Mouse (Mus musculus): Measurements from ENCODE around the gene Psmb1.
"Not testable (repeated sequence)": the region's sequence is repeated elsewhere in the genome, so short reads cannot be mapped to it uniquely, and the experiment has no call there.

The Psmb1 gene

DNA sequence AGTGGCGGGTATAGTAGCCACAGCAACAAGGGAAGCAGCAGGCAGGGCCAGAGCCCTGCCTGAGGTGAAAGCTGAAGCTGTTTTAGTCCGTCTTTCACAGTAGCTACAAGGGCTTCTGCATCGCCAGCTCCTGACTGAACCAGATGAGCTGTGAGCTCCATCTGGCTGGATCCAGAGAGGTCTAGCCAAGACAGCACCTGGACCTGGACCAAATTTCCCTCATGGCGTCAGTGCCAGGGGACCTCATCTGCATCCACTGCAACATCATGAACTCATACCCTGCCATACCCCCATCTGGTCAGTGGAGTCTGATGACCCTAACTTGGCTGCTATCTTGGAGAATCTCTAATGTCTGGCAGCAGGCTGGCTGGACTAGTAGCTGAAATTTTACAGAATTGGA lies 39.8 kb downstream of the Psmb1 start:
- no peak for DNase-seq

DNA sequence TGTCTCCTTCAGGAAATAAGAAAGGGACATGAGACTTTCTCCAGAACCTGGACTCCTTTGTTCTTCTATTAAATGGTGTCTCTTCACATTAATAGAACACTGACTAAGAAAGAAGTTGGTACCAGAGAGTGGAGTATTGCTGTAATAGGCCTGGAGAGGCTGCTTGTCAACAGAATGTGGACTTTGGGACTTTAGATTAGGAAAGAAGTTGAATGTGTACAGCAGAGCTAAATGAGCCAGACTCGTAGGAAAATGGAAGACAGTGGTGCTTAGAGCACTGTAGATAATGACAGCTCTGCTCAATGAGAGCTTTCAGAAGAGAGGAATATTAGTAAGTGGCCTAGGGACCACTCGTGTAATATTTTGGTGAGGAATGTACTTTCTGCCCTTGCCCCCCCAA lies 43.0 kb downstream of the Psmb1 start:
- no peak for DNase-seq

DNA sequence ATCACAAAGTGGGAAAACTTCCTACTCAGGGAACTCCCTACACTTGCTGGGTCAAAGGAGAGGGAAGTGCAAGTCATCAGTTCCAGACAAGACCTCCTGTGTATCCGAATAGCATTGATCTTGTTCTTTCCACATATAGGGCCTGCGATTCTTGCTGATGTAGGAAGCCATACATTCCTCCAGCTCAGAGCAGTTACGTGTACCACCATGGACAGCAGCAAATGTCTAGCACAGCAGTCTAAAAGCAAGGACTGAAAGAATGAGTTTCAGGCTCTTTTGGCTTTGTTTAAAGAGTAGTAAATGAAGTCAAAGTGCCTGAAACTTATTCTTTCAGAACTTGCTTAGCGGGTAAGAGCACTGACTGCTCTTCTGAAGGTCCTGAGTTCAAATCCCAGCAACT lies 44.3 kb downstream of the Psmb1 start:
- DNase-seq = no peak

DNA sequence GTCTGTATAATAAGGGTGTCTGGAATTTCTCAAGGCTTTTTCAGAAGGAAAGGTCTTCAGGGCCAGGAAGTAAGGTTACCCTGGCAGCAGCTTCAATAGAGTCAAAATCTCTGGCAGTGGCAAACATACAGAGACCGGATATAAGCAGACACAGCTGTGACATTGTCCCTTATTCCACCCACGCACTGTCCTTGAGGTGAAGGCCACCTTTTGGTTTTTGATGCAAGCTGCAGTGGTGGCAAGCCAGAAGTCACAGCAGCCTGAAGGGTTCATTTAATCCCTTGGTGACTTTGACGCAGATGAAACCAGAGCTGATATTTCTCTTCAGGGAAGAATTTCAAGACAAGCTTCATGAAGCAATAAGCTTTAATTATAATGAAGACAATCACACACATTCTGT lies 49.9 kb downstream of the Psmb1 start:
- no peak for DNase-seq

DNA sequence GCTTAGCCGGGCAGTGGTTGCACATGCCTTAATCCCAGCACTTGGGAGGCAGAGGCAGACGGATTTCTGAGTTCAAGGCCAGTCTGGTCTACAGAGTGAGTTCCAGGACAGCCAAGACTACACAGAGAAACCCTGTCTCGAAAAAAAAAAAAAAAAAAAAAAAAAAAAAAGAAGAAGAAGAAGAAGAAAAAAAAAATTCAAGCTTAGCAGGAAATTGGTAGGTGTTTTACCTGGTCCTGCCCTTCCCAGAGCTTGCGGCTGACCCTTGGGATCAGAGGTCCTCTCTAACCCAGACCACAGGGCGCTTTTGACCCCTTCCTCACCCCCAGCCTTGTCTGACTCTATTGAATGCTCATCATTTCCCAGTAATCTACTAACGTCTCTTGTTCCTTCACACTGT lies 50.4 kb downstream of the Psmb1 start:
- DNase-seq = not testable (repeated sequence)

DNA sequence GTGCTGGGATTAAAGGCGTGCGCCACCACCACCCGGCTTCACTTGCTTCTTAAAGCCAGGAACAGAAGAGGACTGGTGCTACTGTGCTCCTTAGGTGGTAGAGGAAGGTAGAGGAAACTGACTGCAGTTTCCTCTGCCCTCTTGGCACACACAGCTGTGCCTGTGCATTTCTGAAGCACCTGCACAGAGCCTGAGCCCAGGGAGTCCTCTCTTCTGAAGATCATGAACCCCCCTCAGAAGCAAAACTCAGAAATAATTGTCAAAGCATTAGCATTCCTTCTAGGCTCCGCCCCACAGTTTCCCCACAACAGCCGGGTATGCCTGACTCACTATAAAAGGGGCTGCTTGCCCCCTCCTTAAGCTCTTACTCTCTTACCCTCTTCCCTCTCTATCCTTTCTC lies 51.7 kb downstream of the Psmb1 start:
- DNase-seq = no peak

DNA sequence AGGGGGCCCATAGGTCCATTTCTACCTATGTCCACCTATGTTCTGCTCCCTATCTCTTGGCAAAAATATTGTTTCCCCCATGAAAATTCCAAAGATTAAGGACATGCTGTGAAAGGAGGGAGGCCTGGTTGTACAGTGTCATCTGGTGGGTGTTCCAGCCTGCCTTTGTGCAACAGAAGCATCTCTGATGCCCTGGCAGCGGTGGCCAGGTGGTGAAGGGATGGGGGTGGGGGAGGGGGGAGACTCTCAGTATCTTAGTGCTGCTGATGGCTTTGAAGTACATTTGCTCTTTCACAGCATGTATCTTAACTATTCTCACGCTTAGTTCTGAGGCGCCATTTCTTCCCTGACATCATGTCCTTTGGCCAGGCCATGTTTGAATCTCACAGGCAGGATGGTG lies 54.1 kb downstream of the Psmb1 start:
- DNase-seq = no peak

DNA sequence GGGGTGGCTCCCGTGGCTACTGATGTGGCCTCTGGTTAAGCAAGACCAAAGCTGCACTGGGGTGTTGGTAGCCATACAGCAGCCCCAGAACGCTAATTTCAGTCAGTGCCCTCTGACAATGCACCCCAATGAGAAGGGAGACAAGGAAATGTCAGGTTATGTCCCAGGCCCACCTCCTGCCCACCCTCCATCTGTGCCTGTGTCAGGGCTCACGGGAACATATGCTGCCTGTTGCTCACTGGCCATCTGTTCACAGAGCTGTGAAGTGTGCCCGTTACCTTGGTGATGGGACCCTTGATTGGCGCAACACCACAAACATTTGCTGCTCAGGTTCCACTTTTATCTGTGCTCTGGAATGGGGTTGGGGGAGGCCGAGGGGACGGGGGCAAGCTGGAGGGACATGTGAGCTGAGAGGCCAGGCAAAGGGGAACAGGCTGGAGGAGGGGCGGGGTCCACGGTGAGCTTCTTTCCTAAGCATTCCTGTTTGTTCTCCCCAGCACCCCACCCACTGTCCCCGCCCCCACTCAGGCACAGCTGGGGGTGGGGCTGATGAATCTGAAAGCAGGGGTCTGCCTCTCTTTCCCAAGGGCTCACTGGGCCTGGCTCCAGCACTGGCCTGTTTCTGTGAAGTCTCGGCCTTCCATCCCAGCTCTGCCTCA lies 59.0 kb downstream of the Psmb1 start:
- peak; percentile 74 to 84 for DNase-seq

DNA sequence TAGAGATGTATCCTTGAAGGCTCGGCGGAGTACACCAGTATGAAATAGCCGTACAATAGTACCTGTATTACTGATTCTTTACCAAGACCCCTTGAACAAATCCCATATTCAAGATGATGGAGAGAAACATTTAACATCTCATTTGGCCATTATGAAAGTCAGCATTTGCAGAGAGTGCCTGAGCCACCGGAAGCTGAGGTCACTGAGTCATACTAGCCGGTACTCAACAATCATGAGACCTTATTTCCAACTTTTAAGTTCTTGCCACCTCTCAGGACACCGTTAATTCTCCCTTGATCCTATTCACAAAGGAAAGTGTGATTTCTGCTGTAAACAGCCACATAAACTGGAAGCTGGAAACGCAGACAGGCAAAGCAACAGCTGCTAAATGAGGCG lies 59.5 kb downstream of the Psmb1 start:
- DNase-seq = no peak

DNA sequence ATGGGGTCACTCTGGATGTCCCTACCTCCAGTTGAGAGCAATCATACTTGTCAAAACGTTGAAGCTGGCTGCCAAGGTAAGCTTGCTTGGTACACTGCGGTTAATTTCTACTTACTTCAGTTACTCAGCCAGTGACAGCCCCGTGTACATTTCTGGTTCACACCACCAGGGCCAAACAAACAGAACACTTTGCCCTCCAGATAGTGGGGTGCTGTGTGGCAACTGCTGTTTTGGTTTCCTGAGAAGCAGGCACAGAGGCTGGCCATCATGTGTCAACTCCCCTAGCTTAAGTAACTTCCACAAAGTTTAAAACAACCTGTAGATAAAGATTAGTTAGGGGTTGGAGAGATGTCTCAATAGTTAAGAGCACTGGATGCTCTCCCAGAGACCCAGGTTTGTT lies 64.8 kb downstream of the Psmb1 start:
- no peak for DNase-seq

DNA sequence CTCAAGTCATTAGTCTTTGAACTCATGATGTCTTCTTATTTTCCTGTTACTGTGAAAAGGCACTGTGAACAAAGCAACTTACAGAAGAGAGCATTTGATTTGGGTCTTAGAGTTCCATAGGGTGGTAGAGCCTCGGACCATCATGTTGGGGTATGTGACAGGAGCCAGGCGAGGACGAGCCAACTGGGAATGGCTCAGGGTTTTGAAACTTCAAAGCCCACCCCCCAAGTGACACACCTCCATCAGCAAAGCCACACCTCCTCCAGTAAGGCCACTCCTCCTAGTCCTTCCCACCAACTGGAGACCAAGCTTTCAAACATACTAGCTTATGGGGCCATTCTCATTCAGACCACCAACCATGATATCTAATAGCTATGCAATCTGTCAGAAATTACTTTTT lies 67.5 kb downstream of the Psmb1 start:
- DNase-seq = no peak

DNA sequence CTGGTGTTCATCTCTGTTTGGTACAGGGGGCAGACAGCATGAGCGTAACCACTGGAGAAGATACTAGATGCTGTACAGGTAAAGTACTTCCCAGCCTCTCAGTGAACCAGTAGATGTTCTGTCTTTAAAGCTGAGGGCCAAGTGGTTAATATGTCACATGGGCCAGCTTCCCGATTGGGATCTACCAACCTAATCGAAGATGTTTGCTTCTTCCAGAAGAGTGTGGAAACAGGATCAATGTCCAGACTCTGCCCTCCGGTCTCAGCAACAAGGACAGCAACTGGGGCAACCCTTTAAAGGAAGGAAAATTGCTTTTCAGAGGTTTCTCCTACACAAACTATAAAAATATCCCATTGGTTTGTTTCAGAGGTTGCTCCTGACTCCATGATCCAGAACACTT lies 68.0 kb downstream of the Psmb1 start:
- DNase-seq = peak in 1 of 2 experiments; percentile 23

DNA sequence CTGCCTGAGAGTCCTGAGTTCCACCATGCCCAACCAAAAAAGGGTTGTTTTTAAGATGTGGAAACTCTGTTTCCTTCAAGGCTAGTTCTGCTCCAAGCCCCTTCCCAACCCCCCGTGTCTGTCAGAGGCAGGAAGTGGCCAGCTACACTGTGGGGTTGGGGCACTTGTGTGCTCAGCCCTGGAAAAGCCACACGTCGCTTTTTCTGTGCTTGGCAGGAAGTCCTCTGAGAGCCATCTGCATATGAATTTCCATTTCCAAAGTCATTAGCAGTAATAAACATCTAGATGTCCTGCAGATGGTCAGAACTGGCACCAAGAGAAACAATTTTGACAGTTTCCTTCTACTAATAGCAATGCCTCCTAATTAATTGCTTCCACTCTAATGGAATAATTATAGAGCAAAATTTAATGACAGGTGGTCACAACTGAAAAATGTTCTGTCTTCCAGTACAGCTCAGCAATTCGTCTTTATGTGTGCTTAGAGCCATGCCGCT lies 68.5 kb downstream of the Psmb1 start:
- peak; percentile 63 to 76 for DNase-seq

DNA sequence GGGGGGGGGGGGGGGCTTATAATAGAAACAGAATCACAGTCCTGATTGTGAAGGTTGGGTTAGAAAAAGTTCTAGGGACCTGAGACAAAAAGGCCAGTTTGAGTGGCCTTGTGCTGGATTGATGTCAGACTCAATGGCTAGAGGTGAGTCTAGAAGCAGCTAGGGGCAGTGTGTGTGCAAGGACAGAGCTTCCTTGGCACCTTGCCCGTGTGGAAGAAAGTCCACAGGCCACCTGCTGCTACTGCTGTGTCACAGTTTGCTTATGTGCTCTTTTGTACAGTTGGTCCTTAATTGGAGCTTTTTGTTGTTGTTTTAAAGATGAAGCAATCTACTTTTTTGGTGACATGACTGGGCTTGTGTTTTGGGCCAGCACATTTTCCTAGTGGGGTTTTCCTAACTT lies 69.6 kb downstream of the Psmb1 start:
- DNase-seq = peak; percentile 40 to 42

DNA sequence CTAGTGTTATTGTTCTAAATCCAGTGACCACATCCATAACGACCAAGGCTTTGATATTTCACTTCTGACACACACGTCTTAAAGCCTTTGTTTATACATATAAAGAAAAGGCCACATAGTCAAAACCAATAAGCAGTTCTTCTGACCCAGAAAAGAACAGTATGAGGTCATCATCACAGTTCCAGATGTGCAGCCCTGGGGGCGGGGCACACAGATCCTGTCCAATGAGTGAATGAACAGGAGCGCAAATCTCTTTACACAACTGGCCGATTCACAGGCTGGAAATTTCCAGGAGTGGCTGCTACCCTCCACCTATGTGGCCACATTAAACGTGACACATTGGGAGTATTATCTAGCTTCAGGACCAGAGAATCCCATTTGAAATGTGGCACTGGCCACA lies 70.1 kb downstream of the Psmb1 start:
- no peak for DNase-seq

DNA sequence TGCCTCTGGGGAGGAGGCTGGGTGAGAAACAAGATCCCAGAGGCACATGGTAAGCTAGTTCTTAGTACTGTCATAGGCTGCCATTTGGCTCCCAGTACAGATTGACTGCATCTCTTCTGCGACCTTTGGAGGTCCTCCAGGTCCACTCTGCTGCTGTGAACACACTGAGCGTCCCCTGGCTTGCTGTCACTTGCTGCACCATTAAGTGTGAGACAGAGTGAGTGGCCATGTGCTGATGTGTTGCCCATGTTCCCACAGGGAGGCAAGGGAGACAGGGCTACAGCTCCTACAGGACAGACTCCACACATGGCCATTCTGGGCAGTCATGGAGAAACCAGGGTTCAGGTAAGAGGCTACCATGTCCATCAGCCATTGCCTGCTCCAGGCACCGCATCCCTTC lies 73.6 kb downstream of the Psmb1 start:
- no peak for DNase-seq
